Mouse (Mus musculus) G1E (cell line): Measurements from ENCODE around the gene Zbtb9. TPM values are rescaled to one million over a fixed set of nuclear protein-coding genes. Genes with fewer than 3 reads are reported as not detected.
"Not testable (repeated sequence)": the region's sequence is repeated elsewhere in the genome, so short reads cannot be mapped to it uniquely, and the experiment has no call there.

Source experiments
- ATAC-seq: 2 replicates; pipeline ENCODE4 v1.8.0; 2016; ENCODE audit warnings: mild to moderate bottlenecking; ENCODE audit not compliant: insufficient number of reproducible peaks, poor library complexity, low FRiP score, severe bottlenecking; ENCODE audit errors: extremely low read depth
- DNase-seq: peaks from one replicate; pipeline ENCODE4 v3.0.0; 2012; ENCODE audit warnings: low spot score
- H3K27me3 ChIP-seq: 2 replicates; pipeline ENCODE4 v1.6.1; 2012; ENCODE audit warnings: mild to moderate bottlenecking, low read length, inconsistent platforms; ENCODE audit not compliant: insufficient read depth
- H3K36me3 ChIP-seq: replicated peaks from 2 replicates; pipeline ENCODE3; 2012; ENCODE audit warnings: mild to moderate bottlenecking, inconsistent platforms
- H3K4me1 ChIP-seq: 2 replicates; pipeline ENCODE4 v1.6.1; 2012; ENCODE audit warnings: low read depth, low read length, inconsistent platforms, mixed read lengths; ENCODE audit not compliant: insufficient read depth
- H3K4me3 ChIP-seq: 2 replicates; pipeline ENCODE4 v1.5.1; 2012; ENCODE audit warnings: low read depth, mild to moderate bottlenecking, inconsistent platforms, low read length, moderate library complexity, mixed read lengths
- H3K9me3 ChIP-seq: replicated peaks from 2 replicates; pipeline ENCODE4 v1.6.1; 2012; ENCODE audit warnings: inconsistent platforms
- CTCF ChIP-seq: IDR thresholded peaks from 2 replicates; pipeline ENCODE4 v1.5.1; 2012; ENCODE audit warnings: low read depth, low read length, inconsistent platforms, mixed read lengths
- GATA1 ChIP-seq: IDR thresholded peaks from 2 replicates; pipeline ENCODE4 v1.6.1; 2012; ENCODE audit warnings: borderline replicate concordance, low read length, inconsistent platforms, mixed read lengths
- GATA2 ChIP-seq: IDR thresholded peaks from 2 replicates; pipeline ENCODE4 v1.6.1; 2012; ENCODE audit warnings: low read depth, low read length, inconsistent platforms, borderline replicate concordance
- POLR2AphosphoS5 ChIP-seq: IDR thresholded peaks from 2 replicates; pipeline ENCODE4 v1.6.1; 2012; ENCODE audit warnings: low read depth, low read length, inconsistent platforms; ENCODE audit not compliant: insufficient replicate concordance
- TAL1 ChIP-seq: conservative IDR thresholded peaks from 2 replicates; pipeline ENCODE4 v1.6.1; 2012; ENCODE audit warnings: low read depth, low read length, inconsistent platforms, mixed read lengths
- polyA plus RNA-seq: library from polyadenylated mRNA; stranded (reverse); fragments of >175 nt; gene quantifications from 2 replicates; pipeline ENCODE4 v1.2.3, GENCODE M21; 2012
- total RNA-seq, 2 experiments: library from RNA; stranded (forward) in 1 of 2; stranded (reverse) in 1 of 2; fragments of 200-1000 nt in 1 of 2; fragments of >200 nt in 1 of 2; fragmentation: Nextera tagmentation in 1 of 2; gene quantifications; 2 replicates each; pipeline ENCODE4 v1.2.3; 2014 to 2017

Zbtb9 gene
- total and polyA plus RNA-seq, 3 experiments, result 4.4 to 25.6 (median 11.1) TPM

- TF ChIP-seq TAL1 (no peak), GATA1 (no peak), CTCF (no peak), GATA2 (no peak), POLR2AphosphoS5 (no peak)
- Histone ChIP-seq H3K36me3 (peaks cover 72% of the 10 kb centered on the region), H3K4me1 (peaks cover 21% of the 10 kb centered on the region), H3K4me3 (no peak overlapping the region), H3K9me3 (no peaks in the 10 kb centered on the region), H3K27me3 (no peaks in the 10 kb centered on the region)
- DNase-seq, result no peak
- ATAC-seq, result no peak
These were observed 4.8 kb upstream of the Zbtb9 start for GRCm38 (mm10) chr17:26968200-26968611.

DNA sequence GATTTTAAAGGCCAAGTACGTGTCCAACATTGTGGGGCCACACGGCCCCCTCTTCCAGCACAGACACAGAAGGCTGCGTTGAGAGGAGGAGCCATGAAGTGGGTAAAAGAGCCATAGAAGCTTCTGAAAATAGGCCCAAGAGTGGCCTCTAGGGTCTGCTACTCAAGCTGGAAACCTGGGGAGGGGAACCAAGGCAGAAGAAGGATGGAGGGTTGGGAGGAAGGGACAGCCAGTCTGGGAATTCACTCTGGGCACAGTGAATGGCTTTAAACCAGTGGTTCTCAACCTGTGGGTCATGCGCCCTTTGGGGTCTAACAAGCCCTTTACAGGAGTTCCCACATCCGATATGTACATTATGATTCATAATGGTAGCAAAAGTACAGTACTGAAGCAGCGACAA lies 3.7 kb upstream of the Zbtb9 start:
- Histone ChIP-seq H3K4me3 (no peak overlapping the region), H3K27me3 (no peaks in the 10 kb centered on the region), H3K9me3 (no peaks in the 10 kb centered on the region), H3K36me3 (peaks cover 72% of the 10 kb centered on the region), H3K4me1 (peaks cover 30% of the 10 kb centered on the region)
- TF ChIP-seq CTCF (no peak), GATA1 (no peak), GATA2 (no peak), TAL1 (no peak), POLR2AphosphoS5 (no peak)
- DNase-seq (no peak), ATAC-seq (no peak)

GRCm38 (mm10) chr17:26970221-26970620 lies 2.7 kb upstream of the Zbtb9 start:
- Histone ChIP-seq H3K4me1 (peaks cover 35% of the 10 kb centered on the region), H3K9me3 (no peaks in the 10 kb centered on the region), H3K4me3 (no peak overlapping the region; the same call in 1 of the 2 replicates), H3K36me3 (peaks cover 72% of the 10 kb centered on the region), H3K27me3 (no peaks in the 10 kb centered on the region)
- no peak for TF ChIP-seq GATA2
- no peak for TF ChIP-seq TAL1
- TF ChIP-seq CTCF, result no peak
- no peak for TF ChIP-seq POLR2AphosphoS5
- TF ChIP-seq GATA1, result no peak
- DNase-seq, result no peak
- no peak for ATAC-seq

- peak overlapping the region; percentile 17; the same call in 1 of the 2 replicates for H3K4me3 ChIP-seq
These were observed 1.6 kb upstream of the Zbtb9 start for GRCm38 (mm10) chr17:26971247-26971905.

GRCm38 (mm10) chr17:26972107-26972506 lies 860 bp upstream of the Zbtb9 start:
- DNase-seq, result no peak
- Histone ChIP-seq H3K4me1 (peaks cover 50% of the 10 kb centered on the region), H3K9me3 (no peaks in the 10 kb centered on the region), H3K27me3 (no peaks in the 10 kb centered on the region), H3K36me3 (peaks cover 72% of the 10 kb centered on the region), H3K4me3 (peak overlapping the region; percentile 92)
- TF ChIP-seq TAL1 (no peak), CTCF (no peak), GATA1 (no peak), GATA2 (no peak), POLR2AphosphoS5 (no peak)
- ATAC-seq, result no peak

More at GRCm38 (mm10) chr17:26971247-26971905, 1.6 kb upstream of the Zbtb9 start:
- Histone ChIP-seq H3K27me3 (no peaks in the 10 kb centered on the region), H3K9me3 (no peaks in the 10 kb centered on the region), H3K4me1 (peaks cover 47% of the 10 kb centered on the region), H3K36me3 (peaks cover 72% of the 10 kb centered on the region)
- no peak for ATAC-seq
- DNase-seq, result no peak
- TF ChIP-seq POLR2AphosphoS5 (no peak), CTCF (no peak), GATA2 (no peak), TAL1 (no peak)

DNA sequence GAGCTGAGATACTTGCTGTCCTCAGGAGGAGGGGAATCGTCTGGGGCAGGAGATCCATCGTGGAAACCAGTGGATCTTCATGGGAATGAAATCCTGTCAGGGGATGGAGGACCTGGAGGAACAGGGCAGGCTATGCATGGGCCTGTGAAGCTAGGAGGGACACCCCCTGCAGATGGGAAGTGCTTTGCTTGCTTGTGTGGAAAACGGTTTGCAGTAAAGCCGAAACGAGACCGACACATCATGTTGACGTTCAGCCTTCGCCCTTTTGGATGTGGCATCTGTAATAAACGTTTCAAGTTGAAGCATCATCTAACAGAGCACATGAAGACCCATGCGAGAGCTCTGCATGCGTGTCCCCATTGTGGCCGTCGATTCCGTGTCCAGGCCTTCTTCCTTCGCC lies 1.6 kb downstream of the Zbtb9 start:
- peak overlapping the region; percentile 92; the same call in 1 of the 2 replicates for H3K4me3 ChIP-seq

DNA sequence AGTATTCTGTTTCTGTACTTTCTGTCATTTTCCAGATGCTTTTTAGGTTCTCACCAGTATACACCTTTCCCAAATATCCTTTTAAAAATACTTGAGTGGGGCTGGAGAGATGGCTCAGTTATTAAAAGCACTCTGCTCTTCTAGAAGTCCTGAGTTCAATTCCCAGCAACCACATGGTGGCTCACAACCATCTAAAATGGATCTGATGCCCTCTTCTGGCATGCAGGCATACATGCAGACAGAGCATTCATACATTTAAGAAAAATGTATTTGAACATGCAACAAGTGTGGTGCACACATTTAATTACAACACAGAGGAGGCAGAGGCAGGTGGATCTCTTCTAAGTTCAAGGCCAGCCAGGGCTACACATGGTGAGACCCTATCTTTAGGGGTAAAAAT lies 2.4 kb downstream of the Zbtb9 start:
- DNase-seq, result no peak
- Histone ChIP-seq H3K27me3 (no peaks in the 10 kb centered on the region), H3K36me3 (peaks cover 78% of the 10 kb centered on the region), H3K9me3 (no peaks in the 10 kb centered on the region), H3K4me3 (no peak overlapping the region; the same call in 1 of the 2 replicates), H3K4me1 (peaks cover 59% of the 10 kb centered on the region)
- TF ChIP-seq CTCF, result no peak
- no peak for TF ChIP-seq GATA1
- ATAC-seq, result no peak

More for the DNA sequence above, 1.6 kb downstream of the Zbtb9 start:
- TF ChIP-seq CTCF, result no peak
- Histone ChIP-seq H3K4me1 (peaks cover 55% of the 10 kb centered on the region), H3K36me3 (peaks cover 75% of the 10 kb centered on the region), H3K27me3 (no peaks in the 10 kb centered on the region), H3K9me3 (no peaks in the 10 kb centered on the region)
- DNase-seq (no peak), ATAC-seq (no peak)

DNA sequence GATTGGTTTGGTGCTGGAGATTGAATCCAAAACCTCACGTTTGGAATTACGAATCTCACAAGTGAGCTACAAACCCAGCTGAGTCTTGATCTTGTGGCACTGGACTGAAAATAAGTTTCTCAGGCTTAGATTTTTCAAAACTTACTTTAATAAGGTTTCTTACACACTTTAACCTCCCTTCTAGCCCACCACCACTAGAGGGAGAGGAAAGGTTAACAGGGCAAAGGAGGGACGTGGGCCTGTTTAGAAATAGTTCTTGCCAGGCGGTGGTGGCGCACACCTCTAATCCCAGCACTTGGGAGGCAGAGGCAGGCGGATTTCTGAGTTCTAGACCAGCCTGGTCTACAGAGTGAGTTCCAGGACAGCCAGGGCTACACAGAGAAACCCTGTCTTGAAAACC lies 4.4 kb downstream of the Zbtb9 start:
- Histone ChIP-seq H3K4me1 (peaks cover 51% of the 10 kb centered on the region), H3K36me3 (peaks cover 79% of the 10 kb centered on the region)
- not testable (repeated sequence) for H3K4me3 ChIP-seq, DNase-seq, H3K9me3 ChIP-seq, ATAC-seq, H3K27me3 ChIP-seq
